Mouse (Mus musculus): Measurements from ENCODE around the gene Tmem26. TPM values are rescaled to one million over a fixed set of nuclear protein-coding genes. Genes with fewer than 3 reads are reported as not detected.
"Not testable (repeated sequence)": the region's sequence is repeated elsewhere in the genome, so short reads cannot be mapped to it uniquely, and the experiment has no call there.

Tmem26 gene
- polyA plus RNA-seq, 1 experiment from 2014 or later = 2.6 TPM

DNA sequence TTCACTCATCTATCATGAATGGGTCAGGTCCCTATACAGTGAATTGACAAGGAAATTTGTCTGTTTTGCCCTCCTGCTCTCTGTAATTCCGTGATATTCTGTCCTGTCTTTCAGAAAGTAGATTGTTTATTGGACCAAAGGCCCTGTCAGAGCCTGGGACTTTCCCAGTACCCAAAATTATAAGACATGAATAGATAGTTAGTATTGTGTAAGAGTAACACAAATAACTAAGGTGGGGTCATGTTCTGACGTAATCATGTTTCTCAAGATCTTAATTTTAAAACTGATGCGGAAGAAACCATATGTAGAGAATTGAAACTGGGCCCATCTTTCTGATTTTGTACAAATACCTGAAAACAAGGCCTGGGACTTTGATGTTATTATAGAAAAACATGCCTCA, 8.1 kb upstream of the Tmem26 start:
- no peak for ATAC-seq
- no peak overlapping the region for H3K9ac ChIP-seq
- no peaks in the 10 kb centered on the region for H3K27me3 ChIP-seq (replicated peaks)
- no peaks in the 10 kb centered on the region for H3K4me1 ChIP-seq
- WGBS (ENCODE audit: insufficient replicate concordance) = 68% methylated on average over 3 of the region's 3 CpGs
- no peak overlapping the region for H3K4me2 ChIP-seq
- H3K9me3 ChIP-seq (replicated peaks) = no peaks in the 10 kb centered on the region
- no peak overlapping the region for H3K4me3 ChIP-seq
- H3K27ac ChIP-seq = no peak overlapping the region
- no peaks in the 10 kb centered on the region for H3K36me3 ChIP-seq

DNA sequence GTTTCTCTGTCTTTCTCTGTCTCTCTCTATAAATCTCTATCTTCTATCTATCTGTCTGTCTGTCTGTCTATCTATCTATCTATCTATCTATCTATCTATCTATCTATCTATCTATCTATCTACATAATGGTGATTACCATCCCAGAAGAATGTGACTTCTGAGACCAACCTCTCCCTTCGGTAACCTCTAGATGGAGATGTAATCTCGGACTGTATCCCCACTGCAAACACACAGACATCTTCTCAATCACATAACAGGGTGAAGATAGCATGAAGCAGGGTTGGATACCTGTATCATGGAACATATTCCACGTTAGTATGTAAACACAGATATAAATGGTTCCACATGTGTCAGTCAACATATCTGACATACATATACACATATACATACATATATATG, 5.1 kb upstream of the Tmem26 start:
- 58% methylated on average over 3 of the region's 3 CpGs for WGBS (ENCODE audit: insufficient replicate concordance)
- H3K4me2 ChIP-seq = no peak overlapping the region

DNA sequence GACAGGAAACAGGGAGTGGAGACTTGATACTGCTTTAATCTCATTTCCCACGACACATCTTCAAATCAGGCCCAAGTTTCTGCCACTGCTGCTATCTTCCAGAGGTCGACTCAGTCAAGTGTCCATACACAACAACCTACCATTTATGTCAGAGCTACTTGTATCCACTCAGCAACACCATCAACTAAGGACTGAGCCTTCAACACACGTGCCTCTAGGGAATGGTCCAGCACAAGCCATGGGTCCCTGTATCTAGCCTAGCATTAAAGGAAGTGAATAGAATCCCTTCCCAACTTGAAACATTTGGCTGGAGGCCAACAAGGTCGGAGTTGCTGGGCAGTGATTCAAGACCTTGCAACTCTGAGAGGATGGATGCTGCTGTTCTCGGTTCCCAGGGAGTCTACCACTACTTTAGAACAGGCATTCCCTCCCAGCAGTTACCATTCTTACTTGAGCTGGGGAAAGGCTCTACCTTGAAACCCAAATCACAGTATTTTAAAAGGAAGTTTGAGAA, 2.5 kb upstream of the Tmem26 start:
- Histone ChIP-seq H3K4me1 (0 out of 2 replicates have a peak, but pooled peaks cover 8% of the 10 kb centered on the region), H3K36me3 (no peaks in the 10 kb centered on the region), H3K9me3 (replicated peaks) (no peaks in the 10 kb centered on the region), H3K27me3 (replicated peaks) (peaks cover 18% of the 10 kb centered on the region), H3K27ac (no peak overlapping the region), H3K9ac (no peak overlapping the region), H3K4me2 (no peak overlapping the region), H3K4me3 (no peak overlapping the region)
- ATAC-seq = no peak
- WGBS (ENCODE audit: insufficient replicate concordance) = 39% methylated on average over 5 of the region's 5 CpGs

More for the DNA sequence above, 5.1 kb upstream of the Tmem26 start:
- H3K9me3 ChIP-seq (replicated peaks) = no peaks in the 10 kb centered on the region
- no peak overlapping the region for H3K27ac ChIP-seq
- peaks cover 2% of the 10 kb centered on the region for H3K27me3 ChIP-seq (replicated peaks)
- no peaks in the 10 kb centered on the region for H3K36me3 ChIP-seq
- H3K9ac ChIP-seq = no peak overlapping the region
- no peak for ATAC-seq
- H3K4me1 ChIP-seq = 0 out of 2 replicates have a peak, but pooled peaks cover under 1% of the 10 kb centered on the region
- no peak overlapping the region for H3K4me3 ChIP-seq

DNA sequence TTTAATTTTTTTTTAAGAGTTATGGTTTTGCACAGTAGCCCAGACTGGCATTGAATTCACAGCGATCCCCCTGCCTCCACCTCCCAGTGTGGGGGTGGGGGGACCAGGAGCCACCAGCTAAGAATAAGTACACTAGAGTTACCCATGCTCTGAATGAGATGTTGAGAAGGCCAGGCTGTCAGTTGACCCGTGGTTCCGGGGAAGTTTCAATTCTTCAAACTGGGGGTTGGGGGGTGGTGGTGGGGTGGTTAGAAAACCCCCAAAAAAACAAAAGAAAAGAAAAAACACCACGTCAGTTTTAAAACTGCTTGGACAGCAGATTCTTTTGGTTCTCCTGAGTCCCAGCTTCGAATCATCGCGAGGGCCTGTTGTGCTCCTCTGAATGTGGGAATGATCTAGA, 431 bp upstream of the Tmem26 start:
- Histone ChIP-seq H3K9ac (no peak overlapping the region), H3K4me2 (0 out of 2 replicates have a peak overlapping the region, but pooled peaks have one; percentile 63)
- ATAC-seq = no peak

DNA sequence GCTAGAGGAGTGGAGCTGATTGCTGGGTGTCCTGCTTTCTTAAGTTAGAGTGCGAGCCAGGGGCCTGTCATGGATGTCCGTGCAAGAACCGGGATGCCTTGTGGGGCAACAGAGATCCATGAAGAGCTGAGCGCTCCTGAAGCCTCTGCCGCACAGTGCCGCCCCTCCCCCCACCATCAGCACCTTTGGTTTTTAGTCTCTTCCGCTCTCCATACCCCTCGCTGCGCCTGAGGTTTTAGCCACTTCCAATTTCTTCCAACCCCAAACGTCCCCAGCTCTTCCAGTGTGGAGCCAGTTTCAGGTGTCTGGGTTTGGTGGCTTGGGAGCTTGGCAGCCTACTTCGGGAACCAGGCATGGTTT, 895 bp downstream of the Tmem26 start:
- WGBS (ENCODE audit: insufficient replicate concordance) = under 1% methylated on average over 11 of the region's 11 CpGs
- Histone ChIP-seq H3K4me2 (peak overlapping the region; percentile 63), H3K9ac (no peak overlapping the region), H3K4me1 (0 out of 2 replicates have a peak, but pooled peaks cover 8% of the 10 kb centered on the region), H3K4me3 (peak overlapping the region; percentile 44), H3K27me3 (replicated peaks) (peaks cover 18% of the 10 kb centered on the region), H3K27ac (no peak overlapping the region), H3K36me3 (no peaks in the 10 kb centered on the region), H3K9me3 (replicated peaks) (no peaks in the 10 kb centered on the region)
- no peak for ATAC-seq

More for the DNA sequence above, 431 bp upstream of the Tmem26 start:
- 32% methylated on average over 7 of the region's 7 CpGs for WGBS (ENCODE audit: insufficient replicate concordance)
- H3K4me3 ChIP-seq = no peak overlapping the region
- 0 out of 2 replicates have a peak, but pooled peaks cover 8% of the 10 kb centered on the region for H3K4me1 ChIP-seq
- H3K27ac ChIP-seq = no peak overlapping the region
- H3K27me3 ChIP-seq (replicated peaks) = peaks cover 18% of the 10 kb centered on the region
- H3K9me3 ChIP-seq (replicated peaks) = no peaks in the 10 kb centered on the region
- no peaks in the 10 kb centered on the region for H3K36me3 ChIP-seq

DNA sequence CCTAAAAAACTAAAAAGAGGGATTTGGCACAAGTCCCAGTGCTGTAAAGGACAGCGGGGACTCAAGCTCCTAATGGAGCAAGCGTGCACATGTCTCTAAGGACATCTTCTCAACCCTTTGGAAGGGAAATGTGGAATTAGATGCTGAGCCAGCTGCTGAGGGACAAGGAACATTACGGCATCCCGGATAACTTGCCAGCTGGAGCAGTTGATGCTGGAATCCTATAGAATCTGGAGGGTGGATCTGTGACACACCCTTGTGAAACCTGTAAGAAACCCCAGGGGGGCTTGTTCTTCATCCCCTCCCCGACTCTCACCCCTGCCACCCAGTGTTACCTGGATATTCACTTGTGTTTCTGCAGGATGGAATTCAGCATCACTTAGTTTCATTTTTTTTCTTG, 4.0 kb downstream of the Tmem26 start:
- no peak overlapping the region for H3K27ac ChIP-seq
- H3K4me3 ChIP-seq = no peak overlapping the region
- no peaks in the 10 kb centered on the region for H3K9me3 ChIP-seq (replicated peaks)
- H3K4me1 ChIP-seq = 0 out of 2 replicates have a peak, but pooled peaks cover 8% of the 10 kb centered on the region
- no peak for ATAC-seq
- no peak overlapping the region for H3K4me2 ChIP-seq
- 77% methylated on average over 5 of the region's 5 CpGs for WGBS (ENCODE audit: insufficient replicate concordance)
- no peaks in the 10 kb centered on the region for H3K36me3 ChIP-seq
- no peak overlapping the region for H3K9ac ChIP-seq
- H3K27me3 ChIP-seq (replicated peaks) = peaks cover 18% of the 10 kb centered on the region

DNA sequence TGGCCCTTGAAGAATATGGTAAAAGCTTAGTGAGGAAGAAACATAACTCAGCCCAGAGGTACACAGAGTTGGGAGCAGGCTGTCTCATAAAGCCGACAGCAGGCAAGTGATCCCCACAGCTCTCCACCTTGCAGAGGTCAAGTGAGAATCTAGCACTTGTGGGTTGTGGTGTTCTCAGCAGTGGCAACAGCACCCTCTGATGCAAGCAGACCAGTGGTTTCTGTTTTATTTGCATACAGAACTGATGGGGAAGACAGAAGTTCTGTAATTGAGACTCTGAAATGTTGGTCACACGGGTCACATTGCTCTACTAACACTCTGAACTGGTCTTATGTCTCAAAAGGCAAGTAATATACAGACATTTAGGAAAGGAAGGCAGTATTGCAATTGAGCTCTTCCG, 12.2 kb downstream of the Tmem26 start:
- no peaks in the 10 kb centered on the region for H3K4me1 ChIP-seq
- no peak overlapping the region for H3K27ac ChIP-seq
- no peak overlapping the region for H3K4me2 ChIP-seq
- H3K9me3 ChIP-seq (replicated peaks) = no peaks in the 10 kb centered on the region
- H3K27me3 ChIP-seq (replicated peaks) = no peaks in the 10 kb centered on the region
- 63% methylated on average over 3 of the region's 3 CpGs for WGBS (ENCODE audit: insufficient replicate concordance)
- H3K4me3 ChIP-seq = no peak overlapping the region
- no peak overlapping the region for H3K9ac ChIP-seq
- ATAC-seq = no peak
- no peaks in the 10 kb centered on the region for H3K36me3 ChIP-seq

DNA sequence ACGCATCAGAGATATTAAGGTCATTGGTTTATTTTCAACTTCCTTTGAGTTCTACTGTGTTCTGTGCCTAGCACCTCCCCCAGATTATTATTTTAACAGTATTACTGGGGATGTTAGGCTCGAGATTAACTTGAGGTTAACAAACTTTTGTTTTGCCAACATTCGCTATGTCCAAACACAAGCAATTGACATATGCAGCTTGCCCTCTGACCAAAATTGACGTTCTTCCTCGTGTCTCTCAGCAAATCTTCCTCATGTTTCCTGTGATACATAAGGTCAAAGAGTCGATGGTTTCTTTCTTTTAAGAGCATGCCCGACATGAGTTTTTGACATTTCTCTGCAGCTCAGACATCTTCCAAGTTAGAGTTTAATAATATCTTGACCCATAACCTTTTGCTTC, 13.9 kb downstream of the Tmem26 start:
- Histone ChIP-seq H3K4me2 (no peak overlapping the region), H3K4me3 (no peak overlapping the region), H3K36me3 (no peaks in the 10 kb centered on the region), H3K9me3 (replicated peaks) (no peaks in the 10 kb centered on the region), H3K4me1 (no peaks in the 10 kb centered on the region), H3K27me3 (replicated peaks) (no peaks in the 10 kb centered on the region), H3K9ac (no peak overlapping the region), H3K27ac (no peak overlapping the region)
- 52% methylated on average over 7 of the region's 7 CpGs for WGBS (ENCODE audit: insufficient replicate concordance)
- ATAC-seq = no peak

DNA sequence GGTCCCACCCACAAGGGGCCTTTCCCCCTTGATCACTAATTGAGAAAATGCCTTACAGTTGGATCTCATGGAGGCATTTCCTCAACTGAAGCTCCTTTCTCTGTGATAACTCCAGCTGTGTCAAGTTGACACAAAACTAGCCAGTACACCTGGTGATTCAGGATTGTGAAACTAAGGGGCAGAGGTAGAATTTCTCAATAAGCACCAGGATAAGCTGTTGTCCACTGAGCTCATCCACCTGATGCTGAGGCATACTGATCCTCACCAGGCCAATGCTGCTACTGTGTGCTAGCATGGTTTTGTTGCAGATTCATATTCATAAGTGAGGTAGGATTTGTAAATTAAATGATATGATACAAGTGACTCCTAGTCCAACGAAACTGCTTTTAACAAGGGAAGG, 15.5 kb downstream of the Tmem26 start:
- not testable (repeated sequence) for H3K9me3 ChIP-seq (replicated peaks); H3K27ac ChIP-seq; H3K4me1 ChIP-seq; H3K4me3 ChIP-seq; ATAC-seq; H3K27me3 ChIP-seq (replicated peaks); H3K36me3 ChIP-seq; H3K4me2 ChIP-seq; H3K9ac ChIP-seq
- 37% methylated on average over 1 of the region's 1 CpGs for WGBS (ENCODE audit: insufficient replicate concordance)

DNA sequence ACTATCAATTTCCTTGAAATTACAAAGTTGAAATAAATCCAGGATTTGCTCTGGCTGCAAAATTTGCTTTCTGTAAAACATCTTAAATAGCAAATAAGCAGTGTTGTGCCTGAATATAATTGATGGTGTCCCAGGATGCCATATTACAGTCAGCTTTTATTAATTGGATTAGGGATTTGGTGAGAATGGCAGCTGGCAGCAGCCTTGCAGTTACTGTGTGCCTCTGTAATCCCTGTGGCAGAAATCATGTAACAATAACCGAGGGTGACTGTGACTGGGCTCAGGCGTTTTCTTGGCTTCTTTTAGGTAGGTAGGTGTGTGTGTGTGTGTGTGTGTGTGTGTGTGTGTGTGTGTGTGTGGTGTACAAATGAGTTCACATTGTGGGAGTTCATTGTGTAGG, 16.8 kb downstream of the Tmem26 start:
- 56% methylated on average over 2 of the region's 2 CpGs for WGBS (ENCODE audit: insufficient replicate concordance)
- H3K4me3 ChIP-seq = no peak overlapping the region
- no peak overlapping the region for H3K4me2 ChIP-seq
- no peak overlapping the region for H3K9ac ChIP-seq
- H3K4me1 ChIP-seq = no peaks in the 10 kb centered on the region
- ATAC-seq = no peak
- no peaks in the 10 kb centered on the region for H3K36me3 ChIP-seq
- H3K27ac ChIP-seq = no peak overlapping the region
- no peaks in the 10 kb centered on the region for H3K27me3 ChIP-seq (replicated peaks)
- H3K9me3 ChIP-seq (replicated peaks) = no peaks in the 10 kb centered on the region

DNA sequence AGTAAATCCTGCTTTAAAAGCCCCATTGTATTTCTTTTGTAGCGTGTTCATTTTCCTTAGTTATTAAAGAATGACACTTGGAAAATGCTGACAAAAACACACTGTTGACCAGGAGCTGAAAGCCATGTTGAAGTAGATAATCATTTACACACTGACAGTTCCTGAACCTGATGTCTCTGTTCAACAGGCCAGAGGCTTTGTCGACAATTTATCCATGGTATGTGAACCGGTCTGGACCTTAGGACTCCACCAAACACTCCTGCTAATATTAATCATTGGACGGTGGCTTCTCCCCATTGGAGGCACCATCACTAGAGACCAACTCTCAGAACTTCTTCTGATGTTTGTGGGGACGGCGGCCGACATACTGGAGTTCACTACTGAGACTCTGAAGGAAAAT, 27.5 kb downstream of the Tmem26 start:
- ATAC-seq = no peak
- Histone ChIP-seq H3K9me3 (replicated peaks) (no peaks in the 10 kb centered on the region), H3K4me1 (no peaks in the 10 kb centered on the region), H3K27ac (no peak overlapping the region), H3K27me3 (replicated peaks) (no peaks in the 10 kb centered on the region), H3K9ac (no peak overlapping the region), H3K4me2 (no peak overlapping the region), H3K36me3 (no peaks in the 10 kb centered on the region), H3K4me3 (no peak overlapping the region)
- WGBS (ENCODE audit: insufficient replicate concordance) = 79% methylated on average over 7 of the region's 7 CpGs

DNA sequence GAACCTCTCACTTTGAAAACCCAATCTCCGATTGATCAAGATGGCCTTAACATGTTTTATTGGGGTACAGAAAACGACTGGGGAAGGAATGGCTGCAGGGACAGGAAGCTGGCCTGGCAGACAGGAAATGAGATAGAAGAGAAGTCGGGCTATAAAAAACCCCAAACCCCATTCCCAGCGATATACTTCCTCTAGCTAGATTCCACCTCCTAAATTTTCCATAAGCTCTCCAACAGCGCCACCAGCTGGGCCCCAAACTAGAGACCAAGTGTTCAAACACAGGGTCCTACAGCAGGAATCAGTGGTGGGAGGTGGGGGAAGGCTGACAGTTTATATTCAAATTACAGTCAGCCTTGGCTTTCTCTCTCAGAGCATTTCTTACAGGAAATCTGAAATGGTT, 35.8 kb downstream of the Tmem26 start:
- 13% methylated on average over 5 of the region's 5 CpGs for WGBS (ENCODE audit: insufficient replicate concordance)

DNA sequence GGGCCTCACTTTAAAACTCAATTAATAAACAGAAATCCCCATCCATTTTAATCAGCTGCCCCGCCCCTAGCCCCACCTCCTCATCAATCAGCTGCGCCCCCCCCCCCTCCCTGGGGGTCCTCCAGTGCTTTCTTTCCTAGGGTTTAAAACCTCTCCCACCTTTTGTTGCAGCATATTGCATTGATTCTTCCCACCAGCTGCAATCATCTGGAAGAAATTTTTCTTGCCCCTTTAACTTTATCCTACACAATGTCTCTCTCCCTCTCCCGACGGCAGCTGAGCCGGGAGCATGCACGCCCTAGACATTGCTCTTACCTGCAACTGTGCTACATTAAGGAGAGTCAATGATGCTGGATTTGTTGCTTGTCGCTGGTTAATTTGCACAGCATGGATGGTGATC, 36.3 kb downstream of the Tmem26 start:
- no peaks in the 10 kb centered on the region for H3K36me3 ChIP-seq
- ATAC-seq = no peak
- no peak overlapping the region for H3K4me3 ChIP-seq
- no peaks in the 10 kb centered on the region for H3K9me3 ChIP-seq (replicated peaks)
- H3K27ac ChIP-seq = no peak overlapping the region
- no peaks in the 10 kb centered on the region for H3K4me1 ChIP-seq
- no peak overlapping the region for H3K9ac ChIP-seq
- no peaks in the 10 kb centered on the region for H3K27me3 ChIP-seq (replicated peaks)
- H3K4me2 ChIP-seq = no peak overlapping the region
- WGBS (ENCODE audit: insufficient replicate concordance) = 81% methylated on average over 6 of the region's 7 CpGs

More for the DNA sequence above, 35.8 kb downstream of the Tmem26 start:
- Histone ChIP-seq H3K9ac (no peak overlapping the region), H3K4me1 (no peaks in the 10 kb centered on the region), H3K27ac (no peak overlapping the region), H3K4me2 (no peak overlapping the region), H3K9me3 (replicated peaks) (no peaks in the 10 kb centered on the region), H3K4me3 (no peak overlapping the region), H3K36me3 (no peaks in the 10 kb centered on the region), H3K27me3 (replicated peaks) (no peaks in the 10 kb centered on the region)
- ATAC-seq = no peak

Data from liver, embryonic 12.5 days (tissue).